Mouse (Mus musculus) bone marrow macrophage, adult 2 months (primary cell): ENCODE results near the gene Clip2.

ENCODE experiments used
- CTCF ChIP-seq: IDR thresholded peaks from 2 replicates; pipeline ENCODE4 v1.5.1; 2012; ENCODE audit warnings: low read depth, mild to moderate bottlenecking, low read length, moderate library complexity
- POLR2A ChIP-seq: IDR thresholded peaks from 2 replicates; pipeline ENCODE4 v1.6.1; 2012; ENCODE audit warnings: mild to moderate bottlenecking, low read depth, low read length, borderline replicate concordance

- TF ChIP-seq POLR2A = no peak
- TF ChIP-seq CTCF = no peak
Observed at GRCm38 (mm10) chr5:134532417-134532816, 19.8 kb downstream of the Clip2 start.
